Mouse (Mus musculus) ES-Bruce4 (cell line): ENCODE measurements around the gene 6430628N08Rik.

Experiments used
- CTCF ChIP-seq: IDR thresholded peaks from one replicate; pipeline ENCODE4 v1.8.1; 2011; ENCODE audit warnings: low read depth, low read length
- EP300 ChIP-seq: IDR thresholded peaks from 2 replicates; pipeline ENCODE4 v1.6.1; 2011; ENCODE audit warnings: low read depth, low read length; ENCODE audit not compliant: insufficient read depth
- POLR2A ChIP-seq: IDR thresholded peaks from one replicate; pipeline ENCODE4 v1.8.1; 2011; ENCODE audit warnings: low read length; ENCODE audit not compliant: insufficient read depth

GRCm38 (mm10) chr4:115856282-115856681 is 34.2 kb upstream of the 6430628N08Rik start:
- no peak for TF ChIP-seq EP300
- TF ChIP-seq POLR2A = no peak
- no peak for TF ChIP-seq CTCF
